Mouse (Mus musculus) olfactory bulb, adult 2 months (tissue): ENCODE results near the gene Donson.

Source experiments
- CTCF ChIP-seq: fragments of 200-500 bp; IDR thresholded peaks from 2 replicates; pipeline ENCODE4 v1.5.1; 2012; ENCODE audit warnings: low read depth, mild to moderate bottlenecking, low read length, moderate library complexity; ENCODE audit not compliant: insufficient read depth
- POLR2A ChIP-seq: fragments of 200-500 bp; IDR thresholded peaks from 2 replicates; pipeline ENCODE4 v1.6.1; 2012; ENCODE audit warnings: mild to moderate bottlenecking, low read depth, low read length, moderate library complexity; ENCODE audit not compliant: insufficient read depth

DNA sequence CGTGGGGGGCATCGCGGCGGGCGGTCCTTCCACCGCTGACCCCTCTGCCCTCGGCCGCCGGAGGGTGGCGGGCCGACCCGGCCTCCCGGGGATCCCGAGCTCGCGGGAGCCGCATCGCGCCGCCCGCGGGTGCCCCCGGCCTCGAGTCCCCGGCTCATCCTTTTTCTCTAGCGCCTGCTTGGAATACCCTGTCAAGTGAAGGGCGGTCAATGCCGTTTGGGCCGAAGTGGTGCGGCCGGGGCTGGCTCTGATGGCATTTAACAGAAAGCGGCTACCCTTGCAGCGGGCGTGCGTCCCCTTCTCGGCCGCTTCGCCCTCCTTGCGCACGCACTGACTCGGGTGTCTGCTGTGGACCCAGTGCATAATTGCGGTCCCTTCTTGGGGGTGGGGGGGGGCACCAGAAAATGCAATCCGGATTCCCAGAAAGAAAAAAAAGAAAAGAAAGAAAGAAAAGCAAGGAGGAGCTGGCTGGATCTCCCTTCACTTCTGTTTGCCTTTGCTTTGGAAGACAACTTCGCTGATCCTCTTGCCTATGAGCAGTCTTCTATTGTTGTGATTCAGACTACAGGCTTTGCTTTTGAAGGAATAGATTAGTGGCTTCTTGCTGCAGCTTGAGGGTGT lies 41.4 kb upstream of the Donson start:
- TF ChIP-seq POLR2A (no peak), CTCF (no peak)
